Mouse (Mus musculus) embryo, embryonic 11 days (tissue): ENCODE measurements at regions not wholly inside any gene's neighbourhood (a gene's known extent, or its start where the extent isn't known, plus 50 kb on each side); places are given as distances from the start of the nearest gene placed in this dataset.

Experiments
- DNase-seq: peaks from one replicate; pipeline ENCODE4 v3.0.0-alpha.2; 2015

DNA sequence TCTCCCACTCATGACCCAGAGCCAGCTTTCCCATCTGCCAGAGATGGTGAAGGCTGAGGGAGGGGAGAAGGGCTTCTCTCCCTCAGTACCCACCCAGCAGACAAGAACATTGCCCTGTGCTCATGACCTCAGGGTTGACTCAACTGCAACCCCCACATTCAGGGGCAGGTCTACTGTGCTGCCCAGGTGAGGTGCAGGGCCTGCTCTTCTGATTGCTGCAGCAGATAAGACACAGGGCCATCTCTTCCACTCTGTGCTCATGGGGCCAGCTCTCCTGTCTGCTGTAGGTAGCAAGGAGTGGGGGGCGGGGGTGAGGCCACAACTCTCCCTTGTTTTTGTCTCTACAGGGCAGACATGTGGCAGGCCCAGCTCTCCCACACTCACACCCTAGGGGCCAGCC lies 84.1 kb upstream of the Xpo1 start:
- DNase-seq, result no peak

DNA sequence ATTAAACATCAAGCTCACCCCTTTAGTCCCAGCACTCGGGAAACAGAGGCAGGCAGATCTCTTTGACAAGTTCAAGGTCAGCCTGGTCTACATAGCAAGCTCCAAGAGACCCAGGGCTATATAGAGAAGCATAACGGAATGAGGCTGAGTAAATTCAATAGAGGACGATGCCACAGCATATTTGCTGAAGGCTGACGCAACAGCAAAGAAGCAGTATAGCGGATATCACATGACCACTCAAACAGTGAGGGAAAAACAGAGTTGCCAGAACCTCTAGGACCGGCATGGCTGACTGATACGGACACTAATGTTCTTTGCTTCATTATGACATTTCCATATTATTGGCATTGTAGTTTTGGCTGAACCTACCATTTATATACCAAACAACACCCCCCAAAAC lies 74.2 kb upstream of the Xpo1 start:
- no peak for DNase-seq

DNA sequence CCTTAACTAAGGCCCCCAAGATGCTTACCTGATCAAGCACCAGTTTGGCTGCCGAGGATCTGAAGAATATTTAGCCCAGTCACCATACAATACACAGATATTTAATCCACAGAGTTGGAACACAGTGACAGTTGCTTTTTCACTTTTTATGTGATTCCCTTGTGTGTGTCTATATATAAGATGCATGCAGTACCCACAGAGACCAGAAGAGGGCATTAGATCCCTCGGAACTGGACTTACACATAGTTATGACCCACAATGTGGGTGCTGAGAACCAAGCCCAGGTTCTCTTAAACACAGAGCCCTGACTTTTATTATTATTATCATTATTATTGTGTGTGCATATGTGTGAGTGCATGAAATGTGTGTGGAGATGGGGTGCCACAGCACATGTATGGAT lies 70.6 kb upstream of the Xpo1 start:
- DNase-seq, result no peak

GRCm38 (mm10) chr11:23201701-23202449 lies 54.0 kb upstream of the Xpo1 start:
- DNase-seq, result no peak

DNA sequence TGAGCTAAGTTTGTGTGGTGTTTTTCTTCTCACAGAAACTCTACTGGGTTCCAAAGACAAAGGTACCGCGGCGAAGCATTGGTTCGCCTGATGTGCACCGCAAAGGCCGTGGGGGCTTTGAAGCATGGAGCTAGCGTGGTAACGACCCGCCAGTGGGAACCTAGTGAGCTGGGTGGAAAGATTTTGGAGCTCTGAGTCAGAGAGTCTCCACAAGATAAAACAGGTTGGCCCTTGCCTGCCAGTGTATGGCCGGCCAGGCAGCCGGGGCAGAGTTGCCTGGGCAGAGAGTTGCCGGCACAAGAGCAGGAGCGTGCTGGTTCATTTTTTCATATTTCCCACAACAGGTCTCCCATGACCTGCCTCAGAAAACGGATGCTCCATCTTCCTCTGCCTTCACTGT lies 52.3 kb upstream of the Xpo1 start:
- no peak for DNase-seq

DNA sequence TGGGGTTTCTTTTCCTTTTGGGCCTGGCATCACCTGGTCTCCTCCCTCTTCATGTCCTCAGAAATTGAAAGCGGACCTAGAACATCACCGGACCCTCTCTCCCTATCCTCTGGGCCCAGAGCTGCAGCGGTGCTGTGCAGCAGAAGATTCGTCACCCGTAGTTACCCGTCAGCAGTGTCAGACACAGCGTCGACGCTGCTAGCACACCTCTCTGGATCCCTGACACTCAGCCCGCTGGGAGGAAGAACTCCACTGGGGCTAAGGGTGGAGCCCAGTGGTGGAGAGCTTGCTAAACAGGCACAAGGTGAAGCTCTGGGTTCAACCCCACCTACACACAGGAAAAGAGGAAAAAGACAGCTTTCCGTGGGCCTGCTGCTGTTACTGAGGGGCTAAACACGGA lies 51.8 kb upstream of the Xpo1 start:
- DNase-seq, result no peak
